Mouse (Mus musculus) ES-Bruce4 (cell line): ENCODE results near the gene Tcta.

Experiments used
- CTCF ChIP-seq: IDR thresholded peaks from one replicate; pipeline ENCODE4 v1.8.1; 2011; ENCODE audit warnings: low read depth, low read length
- EP300 ChIP-seq: IDR thresholded peaks from 2 replicates; pipeline ENCODE4 v1.6.1; 2011; ENCODE audit warnings: low read depth, low read length; ENCODE audit not compliant: insufficient read depth
- POLR2A ChIP-seq: IDR thresholded peaks from one replicate; pipeline ENCODE4 v1.8.1; 2011; ENCODE audit warnings: low read length; ENCODE audit not compliant: insufficient read depth

GRCm38 (mm10) chr9:108339886-108340257 lies 33.9 kb upstream of the Tcta start:
- TF ChIP-seq CTCF (no peak), POLR2A (no peak), EP300 (no peak)
